Mouse (Mus musculus) liver, embryonic 16.5 days (tissue): ENCODE results near the gene Decr2. TPM values are rescaled to one million over a fixed set of nuclear protein-coding genes. Genes with fewer than 3 reads are reported as not detected.
"Not testable (repeated sequence)": the region's sequence is repeated elsewhere in the genome, so short reads cannot be mapped to it uniquely, and the experiment has no call there.

ENCODE experiments used
- ATAC-seq: fragments of 200-750 bp; cut with Nextera tagmentation; 2 replicates; pipeline ENCODE4 v1.8.0; 2017; ENCODE audit warnings: low read depth, mild to moderate bottlenecking, moderate number of reproducible peaks, moderate library complexity
- H3K27ac ChIP-seq: fragments of 300-500 bp; sonication (generic); 2 replicates; pipeline ENCODE4 v1.5.1; 2014; ENCODE audit warnings: mild to moderate bottlenecking, low read length
- H3K27me3 ChIP-seq: fragments of 300-500 bp; sonication (generic); 2 replicates; pipeline ENCODE4 v1.6.1; 2014; ENCODE audit warnings: low read depth, low read length, mixed read lengths; ENCODE audit not compliant: control insufficient read depth, insufficient read depth
- H3K36me3 ChIP-seq: fragments of 300-500 bp; sonication (generic); 2 replicates; pipeline ENCODE4 v1.6.1; 2014; ENCODE audit warnings: mild to moderate bottlenecking; ENCODE audit not compliant: control insufficient read depth, insufficient read depth
- H3K4me1 ChIP-seq: fragments of 300-500 bp; sonication (generic); 2 replicates; pipeline ENCODE4 v1.6.1; 2014; ENCODE audit warnings: low read depth, low read length, mixed read lengths; ENCODE audit not compliant: control insufficient read depth
- H3K4me2 ChIP-seq: fragments of 300-500 bp; sonication (generic); 2 replicates; pipeline ENCODE4 v1.6.1; 2014; ENCODE audit warnings: low read depth, low read length, mixed read lengths
- H3K4me3 ChIP-seq: fragments of 300-500 bp; sonication (generic); 2 replicates; pipeline ENCODE4 v1.5.1; 2014; ENCODE audit warnings: low read depth, mild to moderate bottlenecking, low read length
- H3K9ac ChIP-seq: fragments of 300-500 bp; sonication (generic); 2 replicates; pipeline ENCODE4 v1.6.1; 2014; ENCODE audit warnings: low read depth, low read length
- H3K9me3 ChIP-seq: fragments of 300-500 bp; sonication (generic); replicated peaks from 2 replicates; pipeline ENCODE4 v1.6.1; 2016; ENCODE audit warnings: low read length; ENCODE audit not compliant: control insufficient read depth
- WGBS: fragments of 180-500 bp; shearing (Covaris S2); extraction: QIAGEN DNeasy Blood & Tissue Kit; methylation state at CpG from one replicate; pipeline ENCODE4 v1.1.7; 2014; ENCODE audit not compliant: insufficient replicate concordance; 5-methylcytosine and 5-hydroxymethylcytosine counted together
- polyA plus RNA-seq: library from polyadenylated mRNA; unstranded; fragments of >200 nt; fragmentation: Nextera tagmentation; extraction: Ambion mirVana; gene quantifications from 2 replicates; pipeline ENCODE4 v1.2.1, GENCODE M21; 2015

Decr2 gene
- polyA plus RNA-seq, 1 experiment from 2014 or later: 26.3 TPM

GRCm38 (mm10) chr17:26124560-26124959 is 34.4 kb upstream of the Decr2 start:
- no peak for ATAC-seq
- Histone ChIP-seq H3K27me3 (no peaks in the 10 kb centered on the region), H3K4me2 (peak overlapping the region; percentile 83), H3K4me3 (peak overlapping the region; percentile 89), H3K36me3 (peaks cover 12% of the 10 kb centered on the region), H3K27ac (no peak overlapping the region), H3K4me1 (peaks cover 12% of the 10 kb centered on the region), H3K9ac (peak overlapping the region; percentile 79), H3K9me3 (no peaks in the 10 kb centered on the region)
- 69% methylated on average over 7 of the region's 7 CpGs for WGBS

GRCm38 (mm10) chr17:26123267-26123684 is 33.1 kb upstream of the Decr2 start, which contains the start of gene Mrpl28:
Gene Mrpl28, plus strand, starts transcription at chr17:26123500.
- Histone ChIP-seq H3K4me3 (peak within 1 kb of the TSS; percentile 89), H3K27me3 (no peaks in the 10 kb centered on the region), H3K4me2 (peak within 1 kb of the TSS; percentile 83), H3K9me3 (no peaks in the 10 kb centered on the region), H3K27ac (peak within 1 kb of the TSS; percentile 55), H3K36me3 (peaks cover 5% of the 10 kb centered on the region), H3K9ac (peak within 1 kb of the TSS; percentile 79), H3K4me1 (peaks cover 12% of the 10 kb centered on the region)
- ATAC-seq: peak; percentile 88
- WGBS: under 1% methylated on average over 32 of the region's 32 CpGs

GRCm38 (mm10) chr17:26122431-26123140 is 32.4 kb upstream of the Decr2 start:
- Histone ChIP-seq H3K4me3 (peak overlapping the region; percentile 89; the same call in 1 of the 2 replicates), H3K4me1 (peaks cover 12% of the 10 kb centered on the region), H3K4me2 (peak overlapping the region; percentile 83), H3K27me3 (no peaks in the 10 kb centered on the region), H3K27ac (no peak overlapping the region), H3K9me3 (no peaks in the 10 kb centered on the region), H3K9ac (no peak overlapping the region), H3K36me3 (peaks cover 5% of the 10 kb centered on the region)
- ATAC-seq: no peak
- 53% methylated on average over 5 of the region's 5 CpGs for WGBS

GRCm38 (mm10) chr17:26119766-26120710 is 29.9 kb upstream of the Decr2 start:
- 0 out of 2 replicates have a peak, but pooled peaks have one; percentile 25 for ATAC-seq
- WGBS: 34% methylated on average over 33 of the region's 33 CpGs

GRCm38 (mm10) chr17:26116503-26117258 is 26.5 kb upstream of the Decr2 start:
- no peak for ATAC-seq
- WGBS: 71% methylated on average over 17 of the region's 17 CpGs
- H3K27ac ChIP-seq: no peak overlapping the region

More at GRCm38 (mm10) chr17:26119766-26120710, 29.9 kb upstream of the Decr2 start:
- Histone ChIP-seq H3K4me1 (peaks cover 12% of the 10 kb centered on the region), H3K9me3 (no peaks in the 10 kb centered on the region), H3K27me3 (peaks cover 7% of the 10 kb centered on the region), H3K4me3 (no peak overlapping the region), H3K4me2 (no peak overlapping the region), H3K9ac (no peak overlapping the region), H3K36me3 (no peaks in the 10 kb centered on the region), H3K27ac (no peak overlapping the region)

DNA sequence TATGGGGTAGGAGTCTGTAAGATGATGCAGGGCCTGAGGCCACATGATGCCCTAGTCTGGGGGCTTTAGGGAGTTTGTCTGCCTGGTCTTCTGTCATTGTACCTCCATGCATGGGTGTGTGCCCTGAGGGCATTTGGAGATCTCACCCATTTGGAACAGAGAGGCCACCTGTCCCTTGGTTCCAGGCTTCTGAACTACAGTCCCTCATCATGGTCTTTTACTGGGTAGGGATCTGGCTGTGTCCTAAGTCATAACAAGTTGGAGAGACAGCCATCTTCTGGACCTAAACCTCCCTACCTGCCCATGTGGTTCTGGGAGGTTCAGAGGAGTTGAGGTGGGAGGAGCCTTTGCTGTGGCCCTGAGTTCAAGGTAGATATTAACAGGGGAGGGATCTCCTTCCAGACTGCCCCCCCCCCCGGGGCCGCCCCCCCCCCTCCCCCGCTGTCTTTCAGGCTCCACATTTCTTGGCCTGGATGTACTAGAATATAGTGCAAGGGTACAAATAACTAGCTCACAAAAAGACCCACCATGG is 25.9 kb upstream of the Decr2 start:
- no peaks in the 10 kb centered on the region for H3K9me3 ChIP-seq
- H3K9ac ChIP-seq: no peak overlapping the region
- no peaks in the 10 kb centered on the region for H3K36me3 ChIP-seq
- no peak for ATAC-seq
- H3K27me3 ChIP-seq: peaks cover 46% of the 10 kb centered on the region
- peaks cover 10% of the 10 kb centered on the region for H3K4me1 ChIP-seq
- 17% methylated on average over 3 of the region's 3 CpGs for WGBS
- no peak overlapping the region for H3K4me3 ChIP-seq
- no peak overlapping the region for H3K27ac ChIP-seq
- H3K4me2 ChIP-seq: no peak overlapping the region

More at GRCm38 (mm10) chr17:26116503-26117258, 26.5 kb upstream of the Decr2 start:
- Histone ChIP-seq H3K27me3 (peaks cover 39% of the 10 kb centered on the region), H3K9ac (no peak overlapping the region), H3K9me3 (no peaks in the 10 kb centered on the region), H3K4me3 (no peak overlapping the region), H3K4me2 (no peak overlapping the region), H3K36me3 (no peaks in the 10 kb centered on the region), H3K4me1 (peaks cover 10% of the 10 kb centered on the region)

- Histone ChIP-seq H3K27ac (no peak overlapping the region), H3K9me3 (no peaks in the 10 kb centered on the region), H3K27me3 (peaks cover 52% of the 10 kb centered on the region), H3K4me3 (no peak overlapping the region), H3K4me2 (no peak overlapping the region), H3K4me1 (peaks cover 10% of the 10 kb centered on the region), H3K9ac (no peak overlapping the region), H3K36me3 (no peaks in the 10 kb centered on the region)
- 65% methylated on average over 7 of the region's 7 CpGs for WGBS
- ATAC-seq: no peak
These were observed 25.2 kb upstream of the Decr2 start for GRCm38 (mm10) chr17:26115205-26115898.

DNA sequence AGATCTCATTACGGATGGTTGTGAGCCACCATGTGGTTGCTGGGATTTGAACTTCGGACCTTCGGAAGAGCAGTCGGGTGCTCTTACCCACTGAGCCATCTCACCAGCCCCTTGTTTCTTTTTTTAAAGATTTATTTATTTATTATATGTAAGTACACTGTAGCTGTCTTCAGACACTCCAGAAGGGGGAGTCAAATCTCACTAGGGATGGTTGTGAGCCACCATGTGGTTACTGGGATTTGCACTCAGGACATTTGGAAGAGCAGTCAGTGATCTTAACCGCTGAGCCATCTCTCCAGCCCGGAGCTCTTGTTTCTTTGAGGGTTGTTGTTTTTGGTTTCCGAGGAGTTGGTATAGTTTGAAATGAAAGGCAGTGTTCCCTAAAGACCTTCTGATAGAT is 24.3 kb upstream of the Decr2 start:
- not testable (repeated sequence) for H3K36me3 ChIP-seq, H3K4me3 ChIP-seq, ATAC-seq, H3K4me2 ChIP-seq, H3K27ac ChIP-seq, H3K9me3 ChIP-seq, H3K9ac ChIP-seq
- WGBS: 50% methylated on average over 7 of the region's 7 CpGs
- Histone ChIP-seq H3K27me3 (peaks cover 56% of the 10 kb centered on the region), H3K4me1 (peaks cover 10% of the 10 kb centered on the region)
